Mouse (Mus musculus): ENCODE results near the gene Abhd12. TPM values are rescaled to one million over a fixed set of nuclear protein-coding genes. Genes with fewer than 3 reads are reported as not detected.

Gene Abhd12
- total RNA-seq (2023), result 10 to 100 TPM; 27.2 to 35.4 TPM

DNA sequence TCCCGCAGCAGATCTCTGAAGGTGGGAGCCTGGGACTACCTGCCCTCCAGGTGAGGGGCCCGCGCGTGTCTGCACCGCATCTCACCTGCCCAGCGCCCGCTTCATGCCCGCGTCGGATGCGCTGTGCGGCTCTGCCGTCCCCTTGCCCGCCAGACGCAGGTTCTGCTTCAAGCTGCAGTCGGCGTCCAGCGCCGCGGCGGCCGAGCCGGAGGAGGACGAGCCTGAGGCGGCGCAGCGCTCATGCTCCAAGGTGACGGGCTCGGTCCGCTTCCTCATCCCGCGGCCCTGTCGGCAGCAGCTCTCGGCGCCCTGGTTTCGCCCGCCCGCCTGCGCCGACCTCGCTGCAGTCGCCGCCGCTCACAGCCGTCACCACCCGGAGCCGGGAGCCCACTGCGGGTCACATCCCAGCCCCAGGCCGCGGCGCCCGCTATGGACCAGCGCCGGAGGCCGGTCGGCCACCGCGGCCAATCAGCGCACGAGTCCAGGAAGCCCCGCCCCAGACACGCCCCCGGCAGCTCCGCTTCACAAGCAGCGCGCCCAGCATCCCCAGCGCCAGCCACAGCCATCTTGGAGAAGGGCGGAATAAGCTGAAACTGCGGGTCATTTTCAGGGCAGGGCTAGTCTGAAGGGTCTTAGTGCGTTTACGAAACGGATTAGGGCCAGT is at the start of gene Abhd12:
Gene Abhd12 (minus strand): TSS at position 470 of the 664 bp plus-strand sequence.

GRCm38 (mm10) chr2:150904936-150905450 is 452 bp upstream of the Abhd12 start, which contains the start of gene Gins1:
Gene Gins1, plus strand, starts transcription at chr2:150905400.

DNA sequence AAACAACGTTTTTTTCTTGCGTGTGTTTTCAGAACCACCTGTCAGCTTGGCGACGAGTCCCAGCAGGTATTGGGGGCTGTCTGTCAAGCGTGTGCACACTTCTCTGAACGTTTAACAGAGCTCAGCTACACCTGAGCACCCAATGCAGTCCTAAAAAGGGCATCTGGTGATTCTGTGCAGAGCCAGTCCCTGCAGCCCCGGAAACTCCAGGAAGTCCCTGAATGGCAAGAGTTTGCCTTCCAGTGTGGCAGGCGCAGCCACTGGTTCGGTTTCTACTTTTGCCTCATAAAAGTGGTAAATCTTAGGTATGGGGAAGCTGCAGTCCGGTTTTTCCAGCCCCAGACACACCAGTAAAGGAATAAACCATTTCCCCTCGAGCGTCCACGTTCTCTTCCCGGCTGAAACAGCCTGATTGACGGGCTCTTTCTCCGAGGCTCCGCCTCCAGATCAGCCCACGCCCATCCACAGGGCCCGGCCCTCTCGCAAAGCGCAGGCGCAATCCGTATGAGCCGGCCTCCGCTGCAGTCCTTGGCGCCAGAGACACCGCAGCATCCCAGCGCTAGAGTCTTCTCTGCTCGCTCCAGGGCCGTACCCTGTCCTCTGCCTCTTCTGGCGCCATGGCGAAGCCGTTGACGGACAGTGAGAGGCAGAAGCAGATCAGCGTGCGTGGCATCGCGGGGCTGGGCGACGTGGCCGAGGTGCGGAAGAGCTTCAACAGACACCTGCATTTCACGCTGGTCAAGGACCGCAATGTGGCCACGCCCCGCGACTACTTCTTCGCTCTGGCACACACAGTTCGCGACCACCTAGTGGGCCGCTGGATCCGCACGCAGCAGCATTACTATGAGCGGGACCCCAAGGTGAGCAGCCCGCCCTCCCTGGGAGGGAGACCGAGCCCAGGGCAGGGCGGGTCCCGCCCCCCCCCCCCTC is 118.0 kb downstream of the Abhd12 start, which contains the start of gene Pygb:
Gene Pygb (plus strand): TSS at position 485 of the 930 bp plus-strand sequence.

Other genes with a start within 250 kb of the Abhd12 start
- 10 to 100 TPM; 12.2 to 15.4 TPM for gene Acss1, start 236.2 kb downstream of the Abhd12 start, total RNA-seq (2023)
- not detected for gene Vsx1, start 215.4 kb downstream of the Abhd12 start, total RNA-seq (2023)
- gene Entpd6, start 155.7 kb downstream of the Abhd12 start, total RNA-seq (2023), result 1 to 10 TPM; 6.6 to 6.7 TPM
- gene Pygb, start 118.0 kb downstream of the Abhd12 start, total RNA-seq (2023), result 10 to 100 TPM; 14.2 to 14.3 TPM
- gene Gins1, start 659 bp upstream of the Abhd12 start, total RNA-seq (2023), result 10 to 100 TPM; 16.6 to 17.0 TPM
- gene Ninl, start 134.6 kb upstream of the Abhd12 start, total RNA-seq (2023), result 1 to 10 TPM in 1 of 2 experiments, under 1 TPM in 1; 0.57 to 3.7 TPM
- gene Nanp, start 134.7 kb upstream of the Abhd12 start, total RNA-seq (2023), result 10 to 100 TPM in 1 of 2 experiments, 1 to 10 TPM in 1; 7.4 to 12.0 TPM
- not detected for gene Gm14151, start 187.6 kb upstream of the Abhd12 start, total RNA-seq (2023)
- gene Gm14147, start 193.5 kb upstream of the Abhd12 start, total RNA-seq (2023), result not detected